24 mouse cellular contexts compared by ENCODE assay signal in the genomic region with DNA sequence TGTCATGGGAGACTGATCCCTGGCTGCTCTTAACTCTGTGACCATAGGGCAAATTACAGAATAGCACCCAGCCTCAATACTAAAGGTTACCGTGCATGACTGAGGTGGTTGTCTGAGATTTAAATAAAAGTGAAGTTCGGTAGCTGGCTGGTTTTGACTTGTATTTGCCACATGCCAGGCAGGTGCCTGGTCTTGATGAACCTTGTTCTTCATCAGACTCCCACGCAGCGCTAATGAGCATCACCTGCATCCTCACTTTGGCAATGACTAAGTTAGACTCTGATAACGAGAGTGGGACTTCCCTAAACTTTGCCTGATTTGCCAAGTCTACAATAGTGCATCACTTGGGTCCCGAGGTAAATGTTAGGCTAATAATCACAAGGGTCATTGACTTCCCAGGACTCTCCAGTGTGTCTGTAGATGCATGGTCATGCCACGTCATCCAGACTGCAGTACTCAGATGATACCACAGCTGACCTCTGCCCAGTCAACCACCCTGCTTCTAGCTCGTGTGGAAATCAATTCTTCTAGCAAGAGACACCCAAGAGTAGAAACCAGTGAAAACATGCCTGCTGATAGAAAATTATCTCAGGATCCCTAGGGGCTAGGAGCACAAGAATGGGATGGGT. TPM values are rescaled to one million over a fixed set of nuclear protein-coding genes. Genes with fewer than 3 reads are reported as not detected.
A peak's percentile ranks its signal among the peaks of the same experiment; 100 is the strongest.
DNase-seq lines count a peak whose midpoint lies in the region; ATAC-seq and TF ChIP-seq lines count a peak whose summit lies in the region.
"Had no signal": no experiment of that assay in that cellular context is flagged by ENCODE, and none has a peak within 500 bp of the region (broad histone marks: within the 10 kb centered on the region; RNA-seq: fewer than 3 reads in every experiment).

No protein-coding gene starts in this region.

- H3K9ac ChIP-seq in intestine, postnatal 0 days (ENCODE audit: low read depth, low read length): no peak overlapping the region
- H3K9ac ChIP-seq in intestine, embryonic 16.5 days (ENCODE audit: low read depth, low read length): no peak overlapping the region
- no peak overlapping the region for H3K9ac ChIP-seq in midbrain, postnatal 0 days (replicated peaks; ENCODE audit: low read length, poor library complexity, severe bottlenecking)
- no peak overlapping the region for H3K9ac ChIP-seq in forebrain, embryonic 12.5 days
- H3K9ac ChIP-seq: embryonic facial prominence, embryonic 12.5 days had no signal

- TF ChIP-seq CTCF in intestine, postnatal 0 days (IDR thresholded peaks at IDR 0.05; ENCODE audit: low read depth): no peak
- no peak for TF ChIP-seq CTCF in small intestine, adult 2 months (IDR thresholded peaks at IDR 0.05; ENCODE audit: extremely low read depth, insufficient read length, insufficient replicate concordance, low read depth, low read length)
- no peak for TF ChIP-seq CTCF in midbrain, postnatal 0 days (IDR thresholded peaks at IDR 0.05)

- no peak overlapping the region for H3K4me3 ChIP-seq in intestine, postnatal 0 days (ENCODE audit: low read depth, low read length)
- H3K4me3 ChIP-seq in intestine, embryonic 16.5 days (ENCODE audit: low read length): no peak overlapping the region
- no peak overlapping the region for H3K4me3 ChIP-seq in small intestine, adult 2 months (ENCODE audit: low read depth, low read length)
- H3K4me3 ChIP-seq in midbrain, postnatal 0 days (ENCODE audit: low read depth, low read length): no peak overlapping the region
- H3K4me3 ChIP-seq in forebrain, embryonic 12.5 days (replicated peaks): no peak overlapping the region
- H3K4me3 ChIP-seq: embryonic facial prominence, embryonic 10.5 days; embryonic facial prominence, embryonic 12.5 days had no signal

- 74% methylated on average over 8 of the region's 8 CpGs for WGBS in intestine, postnatal 0 days
- 79% methylated on average over 8 of the region's 8 CpGs for WGBS in intestine, embryonic 16.5 days
- 47% methylated on average over 8 of the region's 8 CpGs for WGBS in small intestine, adult 2 months
- 86% methylated on average over 8 of the region's 8 CpGs for WGBS in midbrain, postnatal 0 days
- WGBS in forebrain, embryonic 12.5 days: 85% methylated on average over 8 of the region's 8 CpGs

- peak; percentile 96 for ATAC-seq in intestine, postnatal 0 days
- no peak for ATAC-seq in intestine, embryonic 16.5 days
- no peak for ATAC-seq in midbrain, postnatal 0 days (ENCODE audit: low FRiP score)
- ATAC-seq in forebrain, embryonic 12.5 days (ENCODE audit: low FRiP score): no peak
- ATAC-seq: activated CD4-positive, CD25-positive, alpha-beta regulatory T cell, adult 4 months; forebrain, embryonic 14.5 days; forebrain, embryonic 16.5 days; Patski had no signal

- H3K9me3 ChIP-seq in intestine, postnatal 0 days (ENCODE audit: control insufficient read depth): no peaks in the 10 kb centered on the region
- no peaks in the 10 kb centered on the region for H3K9me3 ChIP-seq in intestine, embryonic 16.5 days (ENCODE audit: control insufficient read depth, low read length)
- H3K9me3 ChIP-seq in midbrain, postnatal 0 days (ENCODE audit: low read length): no peaks in the 10 kb centered on the region
- no peaks in the 10 kb centered on the region for H3K9me3 ChIP-seq in forebrain, embryonic 12.5 days
- H3K9me3 ChIP-seq: embryonic facial prominence, embryonic 10.5 days; embryonic facial prominence, embryonic 12.5 days; G1E had no signal

- no peaks in the 10 kb centered on the region for H3K27me3 ChIP-seq in intestine, postnatal 0 days (replicated peaks; ENCODE audit: control insufficient read depth, insufficient read depth, low read length)
- no peaks in the 10 kb centered on the region for H3K27me3 ChIP-seq in intestine, embryonic 16.5 days (replicated peaks; ENCODE audit: control insufficient read depth, insufficient read depth, low read length)
- no peaks in the 10 kb centered on the region for H3K27me3 ChIP-seq in small intestine, adult 2 months (ENCODE audit: control insufficient read depth, insufficient read depth, low read length)
- no peaks in the 10 kb centered on the region for H3K27me3 ChIP-seq in midbrain, postnatal 0 days (ENCODE audit: insufficient read depth, low read length)
- H3K27me3 ChIP-seq in forebrain, embryonic 12.5 days: no peaks in the 10 kb centered on the region
- H3K27me3 ChIP-seq: embryonic facial prominence, embryonic 12.5 days; Patski had no signal

- peak overlapping the region; percentile 62 for H3K27ac ChIP-seq in intestine, postnatal 0 days (ENCODE audit: low read depth, low read length)
- H3K27ac ChIP-seq in intestine, embryonic 16.5 days (ENCODE audit: low read length): no peak overlapping the region
- H3K27ac ChIP-seq in small intestine, adult 2 months (ENCODE audit: insufficient read depth, low read depth, low read length): peak overlapping the region; percentile 53; the same call in 1 of the 2 replicates
- H3K27ac ChIP-seq in midbrain, postnatal 0 days (ENCODE audit: low read depth, low read length): no peak overlapping the region
- no peak overlapping the region for H3K27ac ChIP-seq in forebrain, embryonic 12.5 days
- H3K27ac ChIP-seq: embryonic facial prominence, embryonic 10.5 days; embryonic facial prominence, embryonic 12.5 days had no signal

- no peak overlapping the region for H3K4me2 ChIP-seq in intestine, postnatal 0 days (replicated peaks; ENCODE audit: low read depth)
- H3K4me2 ChIP-seq in intestine, embryonic 16.5 days (ENCODE audit: low read depth, low read length): no peak overlapping the region
- H3K4me2 ChIP-seq in midbrain, postnatal 0 days (ENCODE audit: low read depth, low read length, poor library complexity, severe bottlenecking): no peak overlapping the region
- H3K4me2 ChIP-seq in forebrain, embryonic 12.5 days: no peak overlapping the region
- H3K4me2 ChIP-seq: embryonic facial prominence, embryonic 12.5 days had no signal

- no peak for DNase-seq in midbrain, postnatal 0 days (ENCODE audit: low spot score)
- DNase-seq: adrenal gland, adult 8-10 months; adrenal gland, postnatal 14 days; adrenal gland, postnatal 36 days; cerebellum, adult 11-12 months; cerebellum, adult 2 months; cerebellum, adult 9-10 months; cerebellum, postnatal 10 days; cerebellum, postnatal 25 days had no signal

- H3K36me3 ChIP-seq in intestine, postnatal 0 days (ENCODE audit: control insufficient read depth, insufficient read depth): no peaks in the 10 kb centered on the region
- no peaks in the 10 kb centered on the region for H3K36me3 ChIP-seq in intestine, embryonic 16.5 days (ENCODE audit: control insufficient read depth, insufficient read depth, low read length)
- no peaks in the 10 kb centered on the region for H3K36me3 ChIP-seq in small intestine, adult 2 months (ENCODE audit: control insufficient read depth, insufficient read depth, low read length)
- no peaks in the 10 kb centered on the region for H3K36me3 ChIP-seq in midbrain, postnatal 0 days (ENCODE audit: insufficient read depth, low read length)
- no peaks in the 10 kb centered on the region for H3K36me3 ChIP-seq in forebrain, embryonic 12.5 days (replicated peaks)
- H3K36me3 ChIP-seq: embryonic facial prominence, embryonic 10.5 days; embryonic facial prominence, embryonic 12.5 days; G1E had no signal

- no peaks in the 10 kb centered on the region for H3K4me1 ChIP-seq in intestine, postnatal 0 days (replicated peaks; ENCODE audit: control insufficient read depth, insufficient read depth, low read length)
- no peaks in the 10 kb centered on the region for H3K4me1 ChIP-seq in intestine, embryonic 16.5 days (ENCODE audit: control insufficient read depth, insufficient read depth, low read length)
- H3K4me1 ChIP-seq in small intestine, adult 2 months (ENCODE audit: control insufficient read depth, insufficient read depth, insufficient read length, low read length): peaks cover 6% of the 10 kb centered on the region
- H3K4me1 ChIP-seq in midbrain, postnatal 0 days (ENCODE audit: insufficient read depth, low read length): no peaks in the 10 kb centered on the region
- no peaks in the 10 kb centered on the region for H3K4me1 ChIP-seq in forebrain, embryonic 12.5 days
- H3K4me1 ChIP-seq: embryonic facial prominence, embryonic 12.5 days had no signal

- TF ChIP-seq POLR2A in small intestine, adult 2 months (IDR thresholded peaks at IDR 0.05; ENCODE audit: low read depth, low read length): no peak

RNA-seq across cellular contexts. Expression of gene Ceacam18, which starts 8.6 kb away (rescaled TPM):
- 59.7 and 68.3 TPM in 2 replicates for polyA plus RNA-seq in intestine, postnatal 0 days (2015; fragmentation: Nextera tagmentation; extraction: Ambion mirVana)
- polyA plus RNA-seq in intestine, embryonic 16.5 days (2015; fragmentation: Nextera tagmentation; extraction: Ambion mirVana): 9.9 and 10.1 TPM in 2 replicates
- 42.7 and 57.8 TPM in 2 replicates for polyA plus RNA-seq in small intestine, adult 2 months (2012; rRNA removed)
- total RNA-seq in midbrain, postnatal 0 days (2014; rRNA removed): not detected in 2 replicates
- not detected in 2 replicates for polyA plus RNA-seq in midbrain, postnatal 0 days (2015; fragmentation: Nextera tagmentation; extraction: Ambion mirVana)
- not detected in 2 replicates for polyA plus RNA-seq in forebrain, embryonic 12.5 days (2016; fragmentation: Nextera tagmentation; extraction: Ambion mirVana)
- total RNA-seq: adrenal gland, adult 18-20 months; adrenal gland, postnatal 36 days had no signal
- polyA plus RNA-seq: activated CD4-positive, CD25-positive, alpha-beta regulatory T cell, adult 4 months; C2C12; embryonic facial prominence, embryonic 10.5 days; embryonic facial prominence, embryonic 12.5 days; embryonic facial prominence, embryonic 14.5 days; forebrain, embryonic 11.5 days; forebrain, embryonic 14.5 days; forebrain, embryonic 16.5 days; G1E had no signal

RNA-seq across cellular contexts. Expression of gene Zfp819, which starts 18.9 kb away (rescaled TPM):
- not detected in 2 replicates for polyA plus RNA-seq in intestine, postnatal 0 days (2015; fragmentation: Nextera tagmentation; extraction: Ambion mirVana)
- not detected in 2 replicates for polyA plus RNA-seq in intestine, embryonic 16.5 days (2015; fragmentation: Nextera tagmentation; extraction: Ambion mirVana)
- 0.05 TPM in 1 of 2 replicates, not detected in the other for polyA plus RNA-seq in small intestine, adult 2 months (2012; rRNA removed)
- 1.3 and 1.6 TPM in 2 replicates for total RNA-seq in midbrain, postnatal 0 days (2014; rRNA removed)
- 0.23 and 0.49 TPM in 2 replicates for polyA plus RNA-seq in midbrain, postnatal 0 days (2015; fragmentation: Nextera tagmentation; extraction: Ambion mirVana)
- polyA plus RNA-seq in forebrain, embryonic 12.5 days (2016; fragmentation: Nextera tagmentation; extraction: Ambion mirVana): 0.61 and 0.73 TPM in 2 replicates
- total RNA-seq: adrenal gland, adult 8-10 months; adrenal gland, postnatal 14 days had no signal
- polyA plus RNA-seq: C2C12, G1E had no signal

RNA-seq across cellular contexts. Expression of gene Siglece, which starts 34.1 kb away (rescaled TPM):
- 0.50 and 0.64 TPM in 2 replicates for polyA plus RNA-seq in intestine, postnatal 0 days (2015; fragmentation: Nextera tagmentation; extraction: Ambion mirVana)
- polyA plus RNA-seq in intestine, embryonic 16.5 days (2015; fragmentation: Nextera tagmentation; extraction: Ambion mirVana): 1.6 TPM in 2 replicates
- polyA plus RNA-seq in small intestine, adult 2 months (2012; rRNA removed): 2.2 and 3.0 TPM in 2 replicates
- not detected in 2 replicates for total RNA-seq in midbrain, postnatal 0 days (2014; rRNA removed)
- polyA plus RNA-seq in midbrain, postnatal 0 days (2015; fragmentation: Nextera tagmentation; extraction: Ambion mirVana): 0.43 TPM in 1 of 2 replicates, not detected in the other
- polyA plus RNA-seq in forebrain, embryonic 12.5 days (2016; fragmentation: Nextera tagmentation; extraction: Ambion mirVana): 0.17 and 0.35 TPM in 2 replicates
- polyA plus RNA-seq: C2C12, G1E had no signal

RNA-seq across cellular contexts. Expression of gene Ctu1, which starts 45.9 kb away (rescaled TPM):
- 5.2 and 5.8 TPM in 2 replicates for polyA plus RNA-seq in intestine, postnatal 0 days (2015; fragmentation: Nextera tagmentation; extraction: Ambion mirVana)
- polyA plus RNA-seq in intestine, embryonic 16.5 days (2015; fragmentation: Nextera tagmentation; extraction: Ambion mirVana): 11.2 and 11.7 TPM in 2 replicates
- 7.6 and 9.7 TPM in 2 replicates for polyA plus RNA-seq in small intestine, adult 2 months (2012; rRNA removed)
- total RNA-seq in midbrain, postnatal 0 days (2014; rRNA removed): 36.7 and 40.4 TPM in 2 replicates
- 21.2 and 21.6 TPM in 2 replicates for polyA plus RNA-seq in midbrain, postnatal 0 days (2015; fragmentation: Nextera tagmentation; extraction: Ambion mirVana)
- polyA plus RNA-seq in forebrain, embryonic 12.5 days (2016; fragmentation: Nextera tagmentation; extraction: Ambion mirVana): 16.9 and 17.8 TPM in 2 replicates

RNA-seq across cellular contexts. Expression of gene Zfp719, which starts 46.5 kb away (rescaled TPM):
- polyA plus RNA-seq in intestine, postnatal 0 days (2015; fragmentation: Nextera tagmentation; extraction: Ambion mirVana): 3.5 and 3.6 TPM in 2 replicates
- 7.5 and 8.3 TPM in 2 replicates for polyA plus RNA-seq in intestine, embryonic 16.5 days (2015; fragmentation: Nextera tagmentation; extraction: Ambion mirVana)
- 0.63 and 0.91 TPM in 2 replicates for polyA plus RNA-seq in small intestine, adult 2 months (2012; rRNA removed)
- 13.9 and 15.5 TPM in 2 replicates for total RNA-seq in midbrain, postnatal 0 days (2014; rRNA removed)
- 4.9 and 5.5 TPM in 2 replicates for polyA plus RNA-seq in midbrain, postnatal 0 days (2015; fragmentation: Nextera tagmentation; extraction: Ambion mirVana)
- polyA plus RNA-seq in forebrain, embryonic 12.5 days (2016; fragmentation: Nextera tagmentation; extraction: Ambion mirVana): 14.6 and 17.1 TPM in 2 replicates

Comparison
In these comparisons a context has a peak if more than half of its experiments do, and no peak if none do; other contexts are left out.
1. H3K27ac ChIP-seq: peak in intestine, postnatal 0 days (single experiment) and small intestine, adult 2 months (single experiment); none in intestine, embryonic 16.5 days (single experiment), midbrain, postnatal 0 days (single experiment) and forebrain, embryonic 12.5 days (single experiment).
2. RNA of gene Ceacam18, which starts 8.6 kb away (polyA plus RNA-seq): 59.7 to 68.3 TPM in intestine, postnatal 0 days, 42.7 to 57.8 TPM in small intestine, adult 2 months and 9.9 to 10.1 TPM in intestine, embryonic 16.5 days; not detected in midbrain, postnatal 0 days and not detected in forebrain, embryonic 12.5 days; every median in the first group is over 10 times any median in the second.